Mouse (Mus musculus) thymus, adult 2 months (tissue): ENCODE measurements around the gene Tgfb1i1.

Source experiments
- CTCF ChIP-seq: fragments of 200-500 bp; IDR thresholded peaks from 2 replicates; pipeline ENCODE4 v1.5.1; 2012; ENCODE audit warnings: mild to moderate bottlenecking, control low read depth, low read length, moderate library complexity, borderline replicate concordance; ENCODE audit not compliant: control insufficient read depth, poor library complexity, insufficient read depth; ENCODE audit errors: extremely low read depth
- POLR2A ChIP-seq: fragments of 200-500 bp; IDR thresholded peaks from 2 replicates; pipeline ENCODE4 v1.6.1; 2012; ENCODE audit warnings: mild to moderate bottlenecking, low read length, control low read depth, moderate library complexity; ENCODE audit not compliant: control insufficient read depth, poor library complexity, insufficient read depth; ENCODE audit errors: extremely low read depth

DNA sequence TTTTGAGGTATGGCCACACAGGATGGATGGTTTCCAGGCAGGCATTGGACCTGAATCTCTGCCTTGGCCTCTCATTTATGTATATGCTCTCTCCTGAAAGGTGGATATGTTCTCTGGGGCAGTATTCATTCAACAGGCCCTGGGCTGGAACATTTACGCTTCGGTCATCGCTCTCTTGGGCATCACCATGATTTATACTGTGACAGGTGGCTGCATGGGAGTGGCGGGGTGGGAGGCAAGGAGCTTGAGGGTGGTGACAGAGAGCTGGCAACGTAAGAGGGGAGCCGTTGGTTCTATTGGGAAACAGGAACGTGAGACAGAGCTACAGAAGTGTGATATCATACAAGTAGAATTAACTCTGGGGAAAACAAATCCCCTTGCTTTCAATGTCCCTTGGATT is 21.2 kb downstream of the Tgfb1i1 start:
- TF ChIP-seq CTCF (no peak), POLR2A (no peak)
